Mouse (Mus musculus) layer of hippocampus, postnatal 10 days (tissue): ENCODE data around the gene A830031A19Rik. TPM values are rescaled to one million over a fixed set of nuclear protein-coding genes. Genes with fewer than 3 reads are reported as not detected.
A peak's percentile ranks its signal among the peaks of the same experiment; 100 is the strongest.

Experiments
- DNase-seq, 2 experiments: peaks; one replicate each; pipeline ENCODE4 v3.0.0; 2021; ENCODE audit warnings: low spot score in 2 of 2
- long read RNA-seq: library from polyadenylated mRNA; stranded (forward); transcript quantifications from one replicate; pipeline ENCODE4 v2.0.0, GENCODE M21; 2023
- total RNA-seq, 2 experiments: library from RNA; stranded (reverse); gene quantifications; 2 replicates each; pipeline ENCODE4 v1.2.3; 2021

A830031A19Rik gene
- 1 to 10 TPM in 1 of 2 experiments, not detected in 1; 1.2 TPM for total RNA-seq
- long read RNA-seq, partial matches to known transcripts = 1 of 3 reads
- long read RNA-seq, other reads (novel, unspliced or antisense) = 2 of 3 reads

DNA sequence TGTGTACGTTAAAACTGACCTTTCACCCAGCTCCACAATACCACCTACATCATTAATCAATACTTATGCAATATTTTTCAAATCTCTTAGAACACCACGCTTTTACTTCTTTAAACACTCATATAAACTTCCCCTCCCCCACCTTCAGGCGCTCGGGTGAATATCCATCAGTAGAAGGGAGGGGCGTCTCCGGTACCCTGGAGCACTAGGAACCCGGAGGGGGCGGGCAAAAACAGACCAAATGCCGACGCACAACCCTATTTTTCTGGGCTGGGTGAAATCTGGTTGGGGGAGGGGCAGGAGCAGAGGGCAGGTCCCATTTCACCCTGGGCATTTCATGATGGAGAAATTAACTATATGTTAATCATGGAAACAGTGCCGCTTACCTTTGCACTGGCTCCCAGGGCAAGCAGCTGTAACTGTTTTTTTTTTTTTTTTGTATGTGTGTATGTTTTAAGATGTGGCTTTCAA is at the start of gene A830031A19Rik:
Gene A830031A19Rik (minus strand): TSS at position 421 of the 471 bp plus-strand sequence.
- peak in 1 of 2 experiments; percentile 58 for DNase-seq

DNA sequence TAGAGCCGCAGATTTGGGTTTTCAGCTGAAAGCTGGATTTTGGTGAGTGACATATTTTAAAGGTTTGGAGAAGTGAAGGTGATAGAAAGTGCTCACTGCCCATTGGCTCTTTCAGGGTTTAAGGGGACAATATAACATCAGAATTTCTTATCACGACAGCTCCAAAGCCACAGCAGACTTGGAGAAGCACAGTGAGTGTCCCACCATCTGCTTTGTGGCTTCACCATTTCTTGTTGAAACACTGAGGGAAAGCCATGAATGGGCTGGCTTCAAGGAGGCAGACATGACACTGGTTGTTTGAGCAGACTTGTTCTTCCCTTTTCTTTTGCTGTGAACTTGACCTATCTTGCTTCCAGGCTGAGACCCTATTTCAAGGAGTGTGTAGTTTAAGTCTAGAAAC is 49.1 kb upstream of the A830031A19Rik start:
- no peak for DNase-seq

DNA sequence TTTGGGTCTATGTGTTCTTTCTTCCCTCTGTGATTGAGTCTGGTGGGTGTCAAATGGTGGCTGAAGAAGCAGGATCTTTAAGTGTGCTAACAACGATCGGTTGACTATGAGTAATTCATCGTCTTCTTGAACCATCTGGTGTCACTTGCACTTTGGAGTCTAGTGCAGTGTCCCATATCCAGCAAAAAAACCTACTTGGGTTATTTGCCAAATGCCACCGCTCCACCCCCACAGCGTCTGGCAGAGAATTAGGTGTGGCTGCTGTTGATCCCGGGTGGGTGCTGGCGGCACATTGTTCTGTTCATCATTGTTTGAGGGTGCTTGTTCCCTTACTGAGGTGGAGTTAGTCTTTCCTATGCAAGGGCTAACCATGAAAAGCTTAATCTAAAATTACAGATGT is 48.0 kb upstream of the A830031A19Rik start:
- no peak for DNase-seq

DNA sequence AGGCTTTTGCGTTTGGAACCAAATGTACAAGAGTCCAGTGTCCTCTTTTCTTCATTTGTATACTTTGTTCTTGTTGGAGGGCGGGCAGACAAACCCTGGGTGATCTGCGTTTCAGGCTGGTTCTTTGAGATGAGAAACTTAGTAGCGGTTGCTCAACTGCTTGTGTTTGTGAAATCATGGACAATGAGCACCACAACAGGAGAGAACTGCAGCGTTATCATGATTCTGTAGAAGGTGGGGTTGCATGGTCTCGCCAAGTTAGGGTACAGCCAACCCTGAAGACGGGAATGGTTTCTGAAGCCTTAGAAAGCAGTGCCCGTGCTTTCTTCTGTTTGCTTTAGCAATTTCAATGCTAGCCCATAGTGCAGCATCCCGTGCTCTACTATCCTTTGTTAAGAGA is 46.3 kb upstream of the A830031A19Rik start:
- no peak for DNase-seq

DNA sequence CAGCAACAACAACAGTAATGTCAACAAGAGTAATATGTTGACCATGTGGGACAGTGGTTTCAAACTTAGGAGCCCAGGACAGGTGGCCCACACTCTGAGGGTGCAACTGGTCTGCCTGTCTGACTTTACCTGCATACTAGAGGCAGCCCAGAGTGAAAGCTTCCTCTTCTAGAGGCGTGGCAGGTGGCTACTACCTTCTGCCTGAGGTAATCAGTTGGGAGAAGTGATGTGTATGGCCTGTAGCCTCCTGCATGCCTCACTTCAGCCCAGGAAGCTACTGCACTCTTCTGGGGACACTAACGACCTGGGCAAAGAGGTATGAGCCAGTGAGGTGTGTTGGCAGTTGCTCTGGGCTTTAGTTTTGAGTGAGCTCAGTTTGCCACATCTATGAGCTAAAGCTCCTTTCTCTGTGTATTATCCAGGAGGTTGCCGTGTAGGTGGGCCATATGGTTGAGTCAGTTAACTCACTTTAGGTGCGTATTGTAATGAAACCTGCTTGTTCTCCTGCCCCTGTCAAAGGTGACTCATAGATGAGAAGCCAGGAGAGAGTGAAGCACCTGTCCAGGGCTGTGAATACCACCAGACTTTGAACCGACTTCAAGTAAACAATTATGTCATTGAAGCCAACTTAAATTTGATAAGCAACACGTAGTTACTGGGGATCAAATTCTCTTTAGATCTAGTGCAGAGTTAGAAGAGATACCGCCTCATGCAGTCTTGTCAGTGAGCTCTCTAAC is 41.9 kb upstream of the A830031A19Rik start:
- DNase-seq = no peak

DNA sequence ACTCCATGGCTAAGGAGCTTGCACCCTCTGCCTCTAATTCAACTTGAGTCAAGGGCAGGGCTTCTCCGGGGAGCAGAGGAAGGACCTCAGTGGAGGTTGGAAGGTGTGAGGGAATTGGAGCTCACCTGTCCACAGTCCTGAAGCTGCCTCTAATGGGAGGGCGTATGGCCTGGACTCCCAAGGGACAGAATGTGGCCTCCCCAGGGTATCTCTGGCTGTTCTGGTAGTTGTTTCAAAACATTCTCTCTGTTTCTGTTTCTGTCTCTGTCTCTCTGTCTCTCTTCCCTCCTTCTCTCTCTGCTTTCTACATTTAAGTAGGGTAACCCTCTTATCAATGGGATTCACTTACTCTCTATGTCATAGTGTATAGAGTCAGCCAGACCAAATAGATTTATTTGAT is 41.2 kb upstream of the A830031A19Rik start:
- DNase-seq = no peak

DNA sequence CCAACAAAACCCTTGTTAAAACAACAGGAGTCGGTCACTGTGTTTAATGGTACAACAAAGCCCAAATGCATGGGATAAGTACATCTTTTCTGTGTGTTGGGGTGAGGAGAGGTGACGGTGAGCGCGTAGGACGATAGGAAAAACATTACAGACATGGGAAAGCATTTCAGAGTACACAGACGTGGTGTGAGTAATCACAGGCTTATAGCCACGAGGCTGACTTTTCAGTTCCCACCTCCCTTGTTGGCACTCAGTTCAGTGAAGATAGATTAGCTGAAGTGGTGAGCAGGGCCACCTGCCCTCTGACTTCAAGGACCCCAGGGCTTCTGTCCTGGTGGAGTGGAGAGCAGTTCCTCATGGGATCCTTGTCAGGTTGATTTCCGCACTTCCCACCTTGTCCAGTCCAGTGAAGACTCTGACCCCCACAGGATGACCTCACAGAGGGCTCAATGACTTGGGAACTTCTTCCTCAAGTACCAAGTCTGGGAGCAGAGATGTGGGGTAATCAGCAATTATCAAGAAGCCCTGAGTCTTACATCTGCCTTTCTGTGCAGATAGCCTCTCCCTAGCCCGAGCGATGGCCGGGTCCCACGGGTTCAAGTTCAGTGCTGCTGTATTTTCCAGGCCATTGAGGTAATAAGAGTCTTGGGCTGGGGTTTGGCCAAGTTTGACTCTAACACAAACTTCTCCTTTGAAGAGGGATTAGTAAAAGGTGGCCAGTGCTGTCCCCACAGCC is 40.3 kb upstream of the A830031A19Rik start:
- DNase-seq = no peak

DNA sequence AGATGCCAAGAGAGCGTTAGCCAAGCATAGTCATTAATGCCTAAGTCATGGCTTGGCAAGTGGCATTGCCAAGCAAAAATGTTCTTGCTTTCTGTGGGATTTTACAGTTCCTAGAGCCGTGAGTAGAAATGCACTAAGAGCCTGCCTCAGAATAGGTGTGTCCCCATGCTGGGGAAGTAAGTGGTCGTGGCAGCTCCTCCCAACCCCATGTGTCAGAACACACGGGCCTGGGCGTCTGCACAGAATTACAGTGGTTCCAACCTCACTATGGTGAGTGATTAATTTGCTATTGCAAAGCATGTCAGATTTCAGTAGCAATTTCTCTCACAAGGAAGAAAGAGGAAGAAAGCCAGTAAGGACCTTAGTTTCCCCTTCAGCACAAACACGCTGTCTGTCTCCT is 36.9 kb upstream of the A830031A19Rik start:
- DNase-seq = no peak

DNA sequence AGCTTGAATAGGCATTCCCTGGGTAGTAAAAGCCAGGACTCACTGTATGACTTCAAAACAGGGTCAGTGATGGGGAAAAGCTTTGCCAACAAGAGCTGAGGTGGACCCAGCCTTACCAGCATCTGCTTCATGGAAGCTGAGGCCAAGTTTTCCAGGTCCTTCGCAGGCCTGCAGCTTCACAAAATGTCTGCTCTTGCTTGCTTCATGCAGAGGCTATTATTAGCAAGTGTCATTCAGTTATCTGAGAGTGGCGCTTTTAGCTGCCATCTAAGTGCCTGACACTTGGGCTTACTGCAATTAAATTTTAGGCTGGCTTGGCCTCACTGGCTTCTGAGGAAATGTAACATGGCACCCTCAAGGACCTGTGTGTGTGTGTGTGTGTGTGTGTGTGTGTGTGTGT is 35.3 kb upstream of the A830031A19Rik start:
- no peak for DNase-seq

DNA sequence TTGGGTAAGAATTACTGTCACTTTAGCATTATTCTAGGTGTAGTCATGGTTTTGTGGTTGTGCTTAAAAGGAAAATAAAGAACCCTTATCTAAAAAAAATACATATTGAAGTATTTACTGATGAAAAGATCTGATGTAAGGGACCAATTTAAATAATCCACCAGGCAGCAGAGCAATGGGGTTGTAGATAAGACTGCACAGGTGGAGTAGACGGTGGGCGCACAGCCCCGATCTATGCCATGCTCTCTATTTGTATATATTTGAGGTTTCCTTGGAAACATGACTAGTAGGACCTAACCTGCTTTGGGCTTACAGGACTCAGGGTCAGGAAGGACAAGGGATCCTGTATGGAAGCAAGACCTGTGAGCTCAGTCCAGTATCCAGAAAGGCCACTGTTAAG is 34.5 kb upstream of the A830031A19Rik start:
- DNase-seq = no peak

DNA sequence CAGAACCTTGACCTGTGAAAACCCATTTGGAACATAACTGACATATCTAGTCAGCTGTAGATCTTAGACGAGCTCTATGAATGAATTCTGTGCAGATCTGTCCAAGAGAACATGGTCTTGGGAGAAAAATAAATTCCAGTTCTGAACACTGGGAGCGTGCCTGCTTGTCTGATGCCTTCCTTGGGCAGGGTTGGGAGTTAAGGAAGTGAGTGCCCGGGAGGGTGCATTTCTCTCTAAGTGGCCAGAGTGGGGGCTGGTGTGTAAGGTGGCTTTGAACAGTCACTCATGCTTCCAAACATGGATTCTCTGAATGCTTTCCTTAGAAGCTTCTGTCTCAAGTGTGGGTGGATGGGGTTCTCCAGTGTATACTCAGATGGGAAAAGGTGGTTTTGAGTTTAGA is 34.1 kb upstream of the A830031A19Rik start:
- DNase-seq = no peak

DNA sequence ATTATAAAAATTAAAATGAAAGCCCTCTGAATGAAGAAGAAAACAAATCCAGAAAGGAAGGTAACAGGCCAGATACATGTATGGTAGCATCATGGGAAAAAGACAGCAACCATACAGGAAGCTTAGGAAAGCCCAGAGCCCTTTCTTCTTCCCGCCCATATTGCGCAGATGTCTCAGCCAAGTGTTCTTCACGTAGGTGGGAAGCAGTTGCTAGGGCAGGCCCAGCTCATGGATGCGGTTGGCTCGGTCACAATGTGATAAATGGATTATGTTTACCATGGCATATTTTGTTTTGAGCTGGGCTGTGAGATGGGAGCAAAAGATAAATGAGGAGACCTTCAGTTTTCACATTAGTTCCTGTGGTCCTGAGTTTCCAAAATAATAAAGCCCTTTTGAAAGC is 32.6 kb upstream of the A830031A19Rik start:
- no peak for DNase-seq

DNA sequence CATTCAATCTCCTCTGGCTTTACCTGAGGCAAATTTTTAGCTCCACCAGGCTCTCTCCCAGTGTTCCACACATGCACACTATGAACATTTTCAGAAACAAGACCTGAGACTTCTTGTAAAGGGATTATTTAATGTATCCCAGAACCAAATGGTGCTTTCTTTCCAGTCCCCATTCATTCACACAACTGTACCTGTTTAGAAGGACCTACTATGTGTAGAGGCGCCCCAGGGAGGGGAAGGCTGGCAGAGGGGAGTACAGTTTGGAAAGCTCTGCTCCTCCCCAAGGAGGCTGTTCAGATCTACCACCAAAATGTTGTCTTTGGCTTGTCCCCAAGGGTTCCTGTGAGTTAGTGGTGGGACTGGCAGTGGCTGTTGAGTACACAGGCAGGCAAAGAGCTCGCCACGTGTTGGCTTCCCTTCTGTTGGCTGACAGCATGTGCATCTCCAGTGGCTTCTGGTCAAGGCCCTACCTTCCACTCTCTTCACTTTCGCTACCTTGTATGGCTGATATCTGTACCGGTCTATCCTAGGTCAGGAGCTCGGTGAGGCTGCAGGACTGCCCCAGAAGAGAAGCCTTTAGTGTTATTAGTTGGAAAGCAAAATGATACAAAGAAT is 28.4 kb upstream of the A830031A19Rik start:
- no peak for DNase-seq

DNA sequence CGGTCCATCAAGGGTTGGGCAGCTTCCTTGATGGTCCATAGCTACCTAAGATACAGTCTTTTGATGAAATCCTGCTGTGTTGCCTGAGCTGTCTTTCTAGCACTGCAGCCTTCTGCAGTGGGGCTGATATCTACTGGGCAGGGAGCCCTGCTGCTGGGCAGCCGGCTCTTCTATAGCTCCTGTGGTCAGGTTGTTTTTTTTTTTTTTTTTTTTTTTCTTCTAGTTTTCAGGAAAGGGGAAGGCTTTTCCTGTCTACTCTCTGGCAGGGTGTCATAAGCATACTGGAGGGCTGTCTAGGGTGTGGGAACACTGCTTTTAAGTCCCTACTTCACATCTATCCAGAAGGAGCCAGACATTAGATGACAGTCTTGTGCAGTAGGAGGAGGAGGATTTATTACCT is 27.5 kb upstream of the A830031A19Rik start:
- DNase-seq = no peak

DNA sequence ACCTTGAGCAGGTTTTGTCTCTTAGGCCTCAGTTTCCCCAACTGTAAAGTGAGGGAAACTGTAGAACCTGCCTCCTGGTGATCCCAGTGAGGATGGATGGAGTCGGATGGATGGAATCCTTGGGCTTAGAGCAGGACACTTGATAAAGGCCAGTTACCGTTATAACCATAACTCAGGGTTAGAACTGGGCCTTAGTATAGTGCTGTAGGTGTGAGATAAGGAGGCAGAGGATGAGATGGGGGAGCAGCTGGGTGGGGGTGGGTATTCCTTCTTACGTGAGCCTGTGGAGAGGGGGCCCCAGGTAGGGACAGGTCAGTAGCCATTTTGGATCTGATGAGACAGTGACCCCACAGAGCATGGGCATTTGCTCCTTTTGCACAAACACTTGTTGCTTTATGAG is 26.8 kb upstream of the A830031A19Rik start:
- no peak for DNase-seq

DNA sequence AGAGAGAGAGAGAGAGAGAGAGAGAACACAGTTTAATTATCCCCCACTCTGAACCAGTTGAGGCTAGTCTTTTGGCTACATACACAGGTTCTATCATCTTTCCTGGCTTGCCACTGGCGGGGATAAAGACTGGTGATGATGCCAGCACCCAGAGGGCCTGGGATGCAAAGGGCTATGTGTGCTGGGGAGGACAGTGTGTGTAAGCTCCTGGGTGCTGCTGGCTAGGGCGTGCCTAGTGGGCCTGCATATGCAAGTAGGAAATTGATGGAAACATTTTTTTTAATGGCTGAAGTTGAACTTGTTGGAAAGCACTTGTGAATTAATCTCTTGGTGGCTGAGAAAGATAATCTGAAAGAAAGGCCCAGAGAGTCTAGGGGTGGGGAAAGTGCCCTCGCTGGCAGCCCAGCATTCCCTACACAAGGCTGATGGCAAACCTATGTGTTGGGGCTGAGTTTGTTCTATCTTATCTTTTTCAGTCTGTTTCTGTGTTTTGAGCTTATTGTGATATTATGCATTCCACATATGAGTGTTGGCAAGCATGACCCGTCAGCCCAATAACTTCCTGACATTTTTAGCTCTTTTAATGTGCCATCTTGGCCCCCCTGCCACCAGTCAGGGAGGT is 25.7 kb upstream of the A830031A19Rik start:
- DNase-seq = no peak

DNA sequence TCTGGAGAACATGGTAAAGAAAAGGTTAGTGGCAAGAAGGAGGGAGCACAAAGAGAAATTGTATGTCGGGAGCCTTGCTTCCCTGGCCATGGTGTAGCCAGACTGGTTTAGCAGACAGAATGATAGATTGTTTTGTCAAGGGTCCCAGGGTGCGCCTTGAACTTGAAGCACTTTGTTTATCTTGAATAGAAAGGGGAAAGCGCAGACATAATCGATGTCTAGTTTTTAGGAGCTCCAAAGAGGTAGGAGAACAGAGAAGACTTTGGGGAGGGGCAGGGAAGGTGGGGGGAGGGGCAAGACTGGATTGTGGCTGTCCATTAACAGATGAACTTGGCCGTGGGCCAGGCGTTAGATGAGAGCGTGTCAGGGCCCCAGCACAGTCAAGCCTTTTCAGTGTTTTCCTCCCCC is 25.0 kb upstream of the A830031A19Rik start:
- DNase-seq = no peak

DNA sequence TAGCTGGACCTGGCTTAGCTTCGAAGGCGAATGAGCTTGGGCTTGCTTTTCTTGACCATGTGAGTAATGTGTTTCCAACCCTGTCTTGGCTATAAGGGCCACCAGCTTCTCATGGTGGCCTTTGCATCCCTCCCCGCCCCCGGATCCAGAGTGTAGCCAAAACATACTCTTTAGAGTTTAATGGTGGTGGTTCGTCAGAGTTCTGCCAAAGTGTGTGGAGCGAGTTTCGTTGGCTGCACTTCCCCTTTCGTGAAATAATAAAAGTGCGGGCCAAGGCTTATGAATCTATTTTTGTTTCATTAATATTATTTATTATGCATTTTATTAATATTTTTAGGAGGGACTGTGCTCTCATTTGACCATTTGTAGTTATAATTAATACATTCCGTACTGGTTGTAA is 24.4 kb upstream of the A830031A19Rik start:
- no peak for DNase-seq

DNA sequence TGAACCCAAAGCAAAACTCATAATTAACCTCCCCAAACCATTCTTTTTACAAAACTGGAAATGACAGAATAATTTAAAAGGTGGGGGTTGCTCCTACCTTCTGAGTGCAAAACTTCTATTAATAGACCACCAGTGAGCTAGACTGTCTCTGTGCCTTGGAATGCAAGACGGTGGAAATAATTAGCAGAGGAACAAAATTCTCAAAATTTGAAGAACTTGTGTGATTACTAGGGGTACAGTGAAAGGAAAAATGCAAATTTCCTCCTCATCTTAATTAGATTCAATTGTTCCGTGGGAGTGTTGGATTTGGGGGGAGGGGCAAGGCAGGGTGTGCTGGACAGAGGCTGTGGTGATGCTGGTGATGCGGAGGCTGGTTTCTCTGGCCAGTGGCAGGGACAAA is 23.8 kb upstream of the A830031A19Rik start:
- no peak for DNase-seq

DNA sequence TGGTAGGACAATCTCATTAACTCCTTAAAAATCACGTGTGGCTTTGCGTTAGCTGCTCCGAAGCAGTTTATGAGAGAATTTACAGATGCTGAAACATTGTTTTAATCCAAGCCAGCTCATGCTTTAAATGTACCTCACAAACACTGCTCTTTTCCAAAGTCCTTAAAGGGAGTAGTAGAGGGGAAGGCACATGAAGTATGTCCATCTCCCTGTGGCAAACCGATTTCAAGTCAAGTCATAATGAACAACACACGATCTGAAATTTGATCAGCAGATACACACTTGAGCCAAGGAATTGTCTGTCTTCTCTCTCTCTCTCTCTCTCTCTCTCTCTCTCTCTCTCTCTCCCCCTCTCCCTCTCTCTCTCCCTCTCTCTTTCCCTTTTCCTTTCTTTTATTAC is 23.2 kb upstream of the A830031A19Rik start:
- DNase-seq = no peak

DNA sequence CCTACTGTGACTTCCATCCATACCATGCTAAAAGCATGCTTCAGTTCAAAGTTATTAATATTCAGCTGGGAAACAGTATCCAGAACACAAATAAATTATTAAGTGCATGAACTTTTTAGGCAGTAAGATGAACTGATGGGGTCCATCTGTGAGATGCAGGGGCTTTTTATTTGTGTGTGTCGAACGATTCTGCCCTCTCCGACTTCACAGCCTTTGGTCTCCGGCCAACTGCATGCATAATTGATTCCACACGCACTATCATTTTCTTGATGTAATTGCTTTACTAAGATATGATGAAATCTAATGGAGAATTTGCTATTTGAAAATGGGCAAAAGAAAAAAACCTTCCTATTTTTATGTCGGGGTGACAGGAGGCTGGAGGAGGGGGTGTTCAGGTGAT is 22.2 kb upstream of the A830031A19Rik start:
- DNase-seq = no peak

DNA sequence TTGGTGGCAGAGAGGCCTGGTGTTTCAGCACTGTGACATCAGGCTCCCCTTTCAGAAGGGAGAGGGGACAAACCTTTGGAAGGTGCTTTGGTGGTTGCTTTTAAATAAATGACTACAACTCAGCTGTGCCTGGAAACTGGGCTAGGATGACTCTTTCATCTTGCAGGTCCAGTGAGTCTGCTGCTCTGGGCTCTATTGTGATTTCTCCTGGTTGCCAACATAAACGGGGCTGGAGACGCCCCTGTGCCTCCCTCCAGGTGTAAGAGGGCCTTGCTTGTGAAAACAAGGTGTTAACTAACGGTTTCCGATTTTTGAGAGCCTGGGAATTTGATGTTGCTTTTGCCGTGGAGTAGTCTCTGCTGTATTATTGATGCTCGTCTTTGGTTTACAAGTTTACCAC is 21.6 kb upstream of the A830031A19Rik start:
- DNase-seq = no peak
